Mouse (Mus musculus): ENCODE results near the gene Gfer. TPM values are rescaled to one million over a fixed set of nuclear protein-coding genes. Genes with fewer than 3 reads are reported as not detected.
A peak's percentile ranks its signal among the peaks of the same experiment; 100 is the strongest.

The Gfer gene
- total and polyA plus RNA-seq, 2 experiments: 32.6 to 49.8 TPM

GRCm38 (mm10) chr17:24705821-24706220 is 9.9 kb upstream of the Gfer start:
- DNase-seq (ENCODE audit: extremely low read depth, low read depth, low spot score): no peak
- Histone ChIP-seq H3K79me2 (ENCODE audit: control insufficient read depth, insufficient read depth, low read length) (no peaks in the 10 kb centered on the region), H3K9ac (ENCODE audit: low read depth, low read length) (no peak overlapping the region)

GRCm38 (mm10) chr17:24701251-24701650 is 5.3 kb upstream of the Gfer start:
- 94% methylated on average over 9 of the region's 9 CpGs for WGBS
- no peak overlapping the region for H3K4me3 ChIP-seq (ENCODE audit: insufficient read depth, low read depth, low read length)
- no peaks in the 10 kb centered on the region for H3K27me3 ChIP-seq (ENCODE audit: control insufficient read depth, insufficient read depth, low read length)
- TF ChIP-seq CTCF (IDR thresholded peaks at IDR 0.05; ENCODE audit: low read depth, low read length) (no peak), POLR2A (IDR thresholded peaks at IDR 0.05; ENCODE audit: extremely low read depth, insufficient read depth, low read length) (no peak)
- H3K79me2 ChIP-seq (ENCODE audit: control insufficient read depth, insufficient read depth, low read length): no peaks in the 10 kb centered on the region
- H3K9ac ChIP-seq (ENCODE audit: low read depth, low read length): no peak overlapping the region
- H3K27ac ChIP-seq (replicated peaks; ENCODE audit: insufficient read depth, low read depth, low read length): no peak overlapping the region
- no peak for DNase-seq (ENCODE audit: extremely low read depth, low read depth, low spot score)
- H3K36me3 ChIP-seq (ENCODE audit: control insufficient read depth, insufficient read depth, low read length): peaks cover 4% of the 10 kb centered on the region; the same call in 1 of the 2 replicates
- H3K4me1 ChIP-seq (ENCODE audit: control insufficient read depth, insufficient read depth, low read length): no peaks in the 10 kb centered on the region

More at GRCm38 (mm10) chr17:24705821-24706220, 9.9 kb upstream of the Gfer start:
- no peak overlapping the region for H3K4me3 ChIP-seq (ENCODE audit: insufficient read depth, low read depth, low read length)
- H3K4me1 ChIP-seq (ENCODE audit: control insufficient read depth, insufficient read depth, low read length): peaks cover 1% of the 10 kb centered on the region; the same call in 1 of the 2 replicates
- peaks cover 4% of the 10 kb centered on the region; the same call in 1 of the 2 replicates for H3K36me3 ChIP-seq (ENCODE audit: control insufficient read depth, insufficient read depth, low read length)
- H3K27ac ChIP-seq (replicated peaks; ENCODE audit: insufficient read depth, low read depth, low read length): no peak overlapping the region
- TF ChIP-seq POLR2A (IDR thresholded peaks at IDR 0.05; ENCODE audit: extremely low read depth, insufficient read depth, low read length) (no peak), CTCF (IDR thresholded peaks at IDR 0.05; ENCODE audit: low read depth, low read length) (no peak)
- H3K27me3 ChIP-seq (ENCODE audit: control insufficient read depth, insufficient read depth, low read length): no peaks in the 10 kb centered on the region
- 99% methylated on average over 3 of the region's 3 CpGs for WGBS

DNA sequence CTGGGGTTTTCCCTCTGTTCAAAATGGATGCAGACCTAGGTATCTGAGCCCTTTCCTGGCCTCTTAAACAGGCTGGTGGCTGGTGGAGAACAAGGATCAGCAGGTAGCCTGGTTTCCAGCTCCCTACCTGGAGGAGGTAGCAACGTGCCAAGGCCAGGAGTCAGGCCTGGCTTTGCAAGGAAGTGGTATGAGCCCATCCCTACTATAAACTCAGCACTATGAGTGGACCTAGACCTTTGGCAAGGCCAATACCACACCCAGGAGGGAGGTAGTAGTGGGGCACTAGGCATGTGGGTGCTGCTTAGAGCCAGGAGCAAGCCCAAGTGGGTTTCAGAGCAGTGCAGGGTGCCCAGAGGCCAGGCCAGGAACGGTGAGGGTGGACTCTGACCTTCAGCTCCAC is 3.5 kb upstream of the Gfer start:
- no peak overlapping the region for H3K4me3 ChIP-seq (ENCODE audit: insufficient read depth, low read depth, low read length)
- no peak overlapping the region for H3K9ac ChIP-seq (ENCODE audit: low read depth, low read length)
- no peaks in the 10 kb centered on the region for H3K27me3 ChIP-seq (ENCODE audit: control insufficient read depth, insufficient read depth, low read length)
- no peaks in the 10 kb centered on the region; the same call in 1 of the 2 replicates for H3K79me2 ChIP-seq (ENCODE audit: control insufficient read depth, insufficient read depth, low read length)
- H3K36me3 ChIP-seq (ENCODE audit: control insufficient read depth, insufficient read depth, low read length): peaks cover 4% of the 10 kb centered on the region; the same call in 1 of the 2 replicates
- WGBS: 77% methylated on average over 2 of the region's 2 CpGs
- TF ChIP-seq POLR2A (IDR thresholded peaks at IDR 0.05; ENCODE audit: extremely low read depth, insufficient read depth, low read length): no peak
- no peak for TF ChIP-seq CTCF (IDR thresholded peaks at IDR 0.05; ENCODE audit: low read depth, low read length)
- no peak for DNase-seq (ENCODE audit: extremely low read depth, low read depth, low spot score)
- H3K4me1 ChIP-seq (ENCODE audit: control insufficient read depth, insufficient read depth, low read length): peaks cover 3% of the 10 kb centered on the region; the same call in 1 of the 2 replicates
- no peak overlapping the region for H3K27ac ChIP-seq (replicated peaks; ENCODE audit: insufficient read depth, low read depth, low read length)

GRCm38 (mm10) chr17:24698715-24699114 is 2.8 kb upstream of the Gfer start:
- Histone ChIP-seq H3K27me3 (ENCODE audit: control insufficient read depth, insufficient read depth, low read length) (no peaks in the 10 kb centered on the region), H3K79me2 (ENCODE audit: control insufficient read depth, insufficient read depth, low read length) (no peaks in the 10 kb centered on the region; the same call in 1 of the 2 replicates), H3K36me3 (ENCODE audit: control insufficient read depth, insufficient read depth, low read length) (peaks cover 4% of the 10 kb centered on the region; the same call in 1 of the 2 replicates), H3K4me1 (ENCODE audit: control insufficient read depth, insufficient read depth, low read length) (peaks cover 3% of the 10 kb centered on the region; the same call in 1 of the 2 replicates), H3K9ac (ENCODE audit: low read depth, low read length) (no peak overlapping the region), H3K27ac (replicated peaks; ENCODE audit: insufficient read depth, low read depth, low read length) (no peak overlapping the region), H3K4me3 (ENCODE audit: insufficient read depth, low read depth, low read length) (no peak overlapping the region)
- DNase-seq (ENCODE audit: extremely low read depth, low read depth, low spot score): no peak
- WGBS: 86% methylated on average over 9 of the region's 9 CpGs
- TF ChIP-seq CTCF (IDR thresholded peaks at IDR 0.05; ENCODE audit: low read depth, low read length): no peak

- Histone ChIP-seq H3K27ac (replicated peaks; ENCODE audit: insufficient read depth, low read depth, low read length) (no peak overlapping the region), H3K27me3 (ENCODE audit: control insufficient read depth, insufficient read depth, low read length) (no peaks in the 10 kb centered on the region), H3K4me1 (ENCODE audit: control insufficient read depth, insufficient read depth, low read length) (peaks cover 3% of the 10 kb centered on the region; the same call in 1 of the 2 replicates), H3K9ac (ENCODE audit: low read depth, low read length) (no peak overlapping the region), H3K4me3 (ENCODE audit: insufficient read depth, low read depth, low read length) (no peak overlapping the region), H3K79me2 (ENCODE audit: control insufficient read depth, insufficient read depth, low read length) (no peaks in the 10 kb centered on the region; the same call in 1 of the 2 replicates), H3K36me3 (ENCODE audit: control insufficient read depth, insufficient read depth, low read length) (peaks cover 4% of the 10 kb centered on the region; the same call in 1 of the 2 replicates)
- 57% methylated on average over 5 of the region's 5 CpGs for WGBS
- DNase-seq (ENCODE audit: extremely low read depth, low read depth, low spot score): no peak
- no peak for TF ChIP-seq POLR2A (IDR thresholded peaks at IDR 0.05; ENCODE audit: extremely low read depth, insufficient read depth, low read length)
- no peak for TF ChIP-seq CTCF (IDR thresholded peaks at IDR 0.05; ENCODE audit: low read depth, low read length)
Observed at GRCm38 (mm10) chr17:24697985-24698384, 2.0 kb upstream of the Gfer start.

DNA sequence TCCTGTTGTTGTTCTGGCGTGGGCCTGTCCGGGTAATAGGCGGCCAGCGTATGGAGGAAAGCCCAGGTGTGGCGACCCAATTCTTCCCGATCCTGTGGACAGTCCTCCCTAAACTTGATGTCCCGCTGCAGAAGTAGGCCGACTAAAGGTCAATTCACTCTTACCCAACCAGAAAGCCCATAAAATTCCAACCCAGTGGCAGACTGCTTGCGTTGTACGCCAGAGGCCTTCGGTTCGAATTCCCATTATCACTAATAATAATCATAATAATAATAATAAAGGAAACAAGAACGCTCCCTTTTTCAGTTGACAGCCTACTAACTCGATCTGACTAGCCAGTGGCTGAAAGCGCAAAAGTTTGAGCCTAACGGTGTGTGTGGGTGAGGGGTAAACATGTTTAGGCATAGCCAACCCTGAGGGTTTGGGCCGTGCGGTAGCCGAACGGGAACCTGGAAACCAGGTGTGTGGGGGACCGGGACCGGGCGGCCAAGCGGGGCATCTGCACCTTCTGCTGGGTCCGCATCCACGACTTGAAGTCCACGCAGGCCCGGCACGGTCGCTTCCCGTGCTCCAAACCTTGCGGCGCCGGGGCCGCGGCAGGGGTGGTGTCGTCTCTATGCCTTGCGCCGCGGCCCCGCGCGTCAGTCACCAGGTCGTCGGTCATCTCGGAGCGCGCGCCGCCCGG is 488 bp downstream of the Gfer start:
- Histone ChIP-seq H3K27me3 (ENCODE audit: control insufficient read depth, insufficient read depth, low read length) (no peaks in the 10 kb centered on the region), H3K4me3 (ENCODE audit: insufficient read depth, low read depth, low read length) (peak overlapping the region; percentile 92), H3K4me1 (ENCODE audit: control insufficient read depth, insufficient read depth, low read length) (peaks cover 3% of the 10 kb centered on the region; the same call in 1 of the 2 replicates), H3K9ac (ENCODE audit: low read depth, low read length) (peak overlapping the region; percentile 94), H3K36me3 (ENCODE audit: control insufficient read depth, insufficient read depth, low read length) (no peaks in the 10 kb centered on the region; the same call in 1 of the 2 replicates), H3K79me2 (ENCODE audit: control insufficient read depth, insufficient read depth, low read length) (no peaks in the 10 kb centered on the region; the same call in 1 of the 2 replicates), H3K27ac (replicated peaks; ENCODE audit: insufficient read depth, low read depth, low read length) (peak overlapping the region; percentile 86)
- WGBS: 4% methylated on average over 50 of the region's 51 CpGs
- DNase-seq (ENCODE audit: extremely low read depth, low read depth, low spot score): peak; percentile 86
- TF ChIP-seq CTCF (IDR thresholded peaks at IDR 0.05; ENCODE audit: low read depth, low read length) (no peak), POLR2A (IDR thresholded peaks at IDR 0.05; ENCODE audit: extremely low read depth, insufficient read depth, low read length) (no peak)

Data from liver, adult 2 months (tissue).